Mouse (Mus musculus): ENCODE measurements around the gene Ywhaq. TPM values are rescaled to one million over a fixed set of nuclear protein-coding genes. Genes with fewer than 3 reads are reported as not detected.

Ywhaq gene
- polyA plus RNA-seq, 1 experiment: 101 TPM

GRCm38 (mm10) chr12:21373100-21373819 is 44.2 kb downstream of the Ywhaq start, which contains the start of gene Adam17:
Gene Adam17, minus strand, starts transcription at chr12:21373632.
- Histone ChIP-seq H3K4me3 (ENCODE audit: control insufficient read depth, low read depth, low read length) (peak within 1 kb of the TSS; percentile 92), H3K27ac (ENCODE audit: control insufficient read depth, insufficient read depth, low read depth, low read length) (peak within 1 kb of the TSS; percentile 88), H3K27me3 (ENCODE audit: control insufficient read depth, insufficient read depth, low read length) (no peaks in the 10 kb centered on the region), H3K36me3 (ENCODE audit: control insufficient read depth, insufficient read depth, low read length) (no peaks in the 10 kb centered on the region), H3K4me1 (ENCODE audit: control insufficient read depth, insufficient read depth, low read length) (no peaks in the 10 kb centered on the region; the same call in 1 of the 2 replicates)
- TF ChIP-seq CTCF (IDR thresholded peaks at IDR 0.05; ENCODE audit: control insufficient read depth, insufficient read depth, insufficient replicate concordance, low read depth, low read length): peak; percentile 32; the same call in 1 of the 2 replicates
- TF ChIP-seq POLR2A (IDR thresholded peaks at IDR 0.05; ENCODE audit: control insufficient read depth, low read depth, low read length): peak; percentile 94

- Histone ChIP-seq H3K27me3 (ENCODE audit: control insufficient read depth, insufficient read depth, low read length) (no peaks in the 10 kb centered on the region), H3K27ac (ENCODE audit: control insufficient read depth, insufficient read depth, low read depth, low read length) (no peak overlapping the region), H3K36me3 (ENCODE audit: control insufficient read depth, insufficient read depth, low read length) (no peaks in the 10 kb centered on the region), H3K4me1 (ENCODE audit: control insufficient read depth, insufficient read depth, low read length) (no peaks in the 10 kb centered on the region; the same call in 1 of the 2 replicates), H3K4me3 (ENCODE audit: control insufficient read depth, low read depth, low read length) (no peak overlapping the region)
- TF ChIP-seq POLR2A (IDR thresholded peaks at IDR 0.05; ENCODE audit: control insufficient read depth, low read depth, low read length) (no peak), CTCF (IDR thresholded peaks at IDR 0.05; ENCODE audit: control insufficient read depth, insufficient read depth, insufficient replicate concordance, low read depth, low read length) (no peak)
These were observed 47.3 kb downstream of the Ywhaq start for GRCm38 (mm10) chr12:21370035-21370611.

DNA sequence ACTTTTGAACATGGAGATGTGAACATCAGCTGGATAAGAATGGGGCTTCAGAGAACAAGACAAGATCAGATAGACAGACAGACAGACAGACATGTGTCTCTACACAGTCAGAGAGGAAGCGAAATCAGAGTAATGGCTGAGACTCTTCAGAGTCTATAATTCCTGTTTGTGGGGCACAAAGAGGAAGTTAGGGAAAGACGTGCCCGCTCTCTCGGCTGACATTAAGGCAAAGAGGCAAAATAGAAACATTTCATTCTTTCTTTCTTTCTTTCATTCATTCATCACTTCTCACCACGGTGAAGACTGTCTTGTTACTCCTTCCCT is 48.4 kb downstream of the Ywhaq start:
- H3K36me3 ChIP-seq (ENCODE audit: control insufficient read depth, insufficient read depth, low read length): no peaks in the 10 kb centered on the region
- H3K27ac ChIP-seq (ENCODE audit: control insufficient read depth, insufficient read depth, low read depth, low read length): no peak overlapping the region
- H3K4me3 ChIP-seq (ENCODE audit: control insufficient read depth, low read depth, low read length): no peak overlapping the region
- TF ChIP-seq CTCF (IDR thresholded peaks at IDR 0.05; ENCODE audit: control insufficient read depth, insufficient read depth, insufficient replicate concordance, low read depth, low read length) (no peak), POLR2A (IDR thresholded peaks at IDR 0.05; ENCODE audit: control insufficient read depth, low read depth, low read length) (no peak)
- no peaks in the 10 kb centered on the region for H3K27me3 ChIP-seq (ENCODE audit: control insufficient read depth, insufficient read depth, low read length)
- H3K4me1 ChIP-seq (ENCODE audit: control insufficient read depth, insufficient read depth, low read length): no peaks in the 10 kb centered on the region; the same call in none of the 2 replicates

DNA sequence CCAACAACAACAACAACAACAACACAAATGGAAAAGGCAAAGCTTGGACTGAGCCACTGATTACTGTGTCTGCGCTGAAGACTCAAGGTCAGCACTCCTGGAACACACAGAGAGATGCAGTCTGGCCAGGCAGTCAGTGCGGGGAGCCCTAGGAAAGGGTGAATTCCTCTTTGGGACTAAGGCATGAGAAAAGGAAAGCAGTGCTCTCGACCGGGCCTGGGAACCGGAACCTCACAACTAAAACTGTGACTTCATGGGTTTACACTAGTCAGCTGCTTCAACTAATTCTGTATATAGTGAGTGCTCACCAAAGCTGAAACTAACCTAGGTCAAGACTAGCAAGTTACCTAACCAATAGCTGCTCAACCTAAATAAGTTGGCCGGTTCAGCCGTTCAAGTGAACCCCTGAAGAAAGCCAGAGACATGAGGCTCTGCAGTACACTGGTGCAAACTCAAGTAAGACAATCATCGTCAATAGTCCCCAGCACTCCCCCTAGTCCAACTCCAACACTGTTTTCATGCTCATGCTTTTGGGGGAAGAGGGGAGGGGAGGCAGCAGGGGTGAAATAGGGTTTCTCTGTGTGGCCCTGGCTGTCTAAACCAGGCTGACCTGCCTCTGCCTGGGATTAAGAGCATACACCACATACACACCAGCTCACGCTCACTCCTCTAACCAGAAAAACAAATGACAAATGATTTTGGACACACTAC is 48.9 kb downstream of the Ywhaq start:
- H3K27ac ChIP-seq (ENCODE audit: control insufficient read depth, insufficient read depth, low read depth, low read length): peak overlapping the region; percentile 50
- no peaks in the 10 kb centered on the region; the same call in none of the 2 replicates for H3K4me1 ChIP-seq (ENCODE audit: control insufficient read depth, insufficient read depth, low read length)
- H3K36me3 ChIP-seq (ENCODE audit: control insufficient read depth, insufficient read depth, low read length): no peaks in the 10 kb centered on the region
- no peak overlapping the region for H3K4me3 ChIP-seq (ENCODE audit: control insufficient read depth, low read depth, low read length)
- TF ChIP-seq POLR2A (IDR thresholded peaks at IDR 0.05; ENCODE audit: control insufficient read depth, low read depth, low read length) (no peak), CTCF (IDR thresholded peaks at IDR 0.05; ENCODE audit: control insufficient read depth, insufficient read depth, insufficient replicate concordance, low read depth, low read length) (no peak)
- no peaks in the 10 kb centered on the region for H3K27me3 ChIP-seq (ENCODE audit: control insufficient read depth, insufficient read depth, low read length)

- TF ChIP-seq CTCF (IDR thresholded peaks at IDR 0.05; ENCODE audit: control insufficient read depth, insufficient read depth, insufficient replicate concordance, low read depth, low read length) (no peak), POLR2A (IDR thresholded peaks at IDR 0.05; ENCODE audit: control insufficient read depth, low read depth, low read length) (no peak)
- H3K27me3 ChIP-seq (ENCODE audit: control insufficient read depth, insufficient read depth, low read length): no peaks in the 10 kb centered on the region
- no peak overlapping the region for H3K27ac ChIP-seq (ENCODE audit: control insufficient read depth, insufficient read depth, low read depth, low read length)
- 0 out of 2 replicates have a peak, but pooled peaks cover 1% of the 10 kb centered on the region for H3K36me3 ChIP-seq (ENCODE audit: control insufficient read depth, insufficient read depth, low read length)
- no peaks in the 10 kb centered on the region; the same call in 1 of the 2 replicates for H3K4me1 ChIP-seq (ENCODE audit: control insufficient read depth, insufficient read depth, low read length)
- no peak overlapping the region for H3K4me3 ChIP-seq (ENCODE audit: control insufficient read depth, low read depth, low read length)
These were observed 52.6 kb downstream of the Ywhaq start for GRCm38 (mm10) chr12:21364624-21365435.

GRCm38 (mm10) chr12:21363195-21363594 is 54.2 kb downstream of the Ywhaq start:
- H3K27ac ChIP-seq (ENCODE audit: control insufficient read depth, insufficient read depth, low read depth, low read length): no peak overlapping the region
- H3K4me1 ChIP-seq (ENCODE audit: control insufficient read depth, insufficient read depth, low read length): no peaks in the 10 kb centered on the region; the same call in 1 of the 2 replicates
- H3K4me3 ChIP-seq (ENCODE audit: control insufficient read depth, low read depth, low read length): no peak overlapping the region
- TF ChIP-seq POLR2A (IDR thresholded peaks at IDR 0.05; ENCODE audit: control insufficient read depth, low read depth, low read length): no peak
- TF ChIP-seq CTCF (IDR thresholded peaks at IDR 0.05; ENCODE audit: control insufficient read depth, insufficient read depth, insufficient replicate concordance, low read depth, low read length): no peak
- no peaks in the 10 kb centered on the region for H3K27me3 ChIP-seq (ENCODE audit: control insufficient read depth, insufficient read depth, low read length)
- H3K36me3 ChIP-seq (ENCODE audit: control insufficient read depth, insufficient read depth, low read length): 0 out of 2 replicates have a peak, but pooled peaks cover 1% of the 10 kb centered on the region

All from testis, adult 2 months (tissue).